Mouse (Mus musculus): ENCODE measurements at regions not wholly inside any gene's neighbourhood (a gene's known extent, or its start where the extent isn't known, plus 50 kb on each side); places are given as distances from the start of the nearest gene placed in this dataset.

GRCm38 (mm10) chr14:76787601-76788000, 230.9 kb upstream of the Serp2 start:
- TF ChIP-seq CTCF (IDR thresholded peaks at IDR 0.05; ENCODE audit: low read depth) = no peak
- no peak for TF ChIP-seq EP300 (IDR thresholded peaks at IDR 0.05; ENCODE audit: low read depth)
